Mouse (Mus musculus) embryonic facial prominence, embryonic 14.5 days (tissue): ENCODE results near the gene Gpr183. TPM values are rescaled to one million over a fixed set of nuclear protein-coding genes. Genes with fewer than 3 reads are reported as not detected.
A peak's percentile ranks its signal among the peaks of the same experiment; 100 is the strongest.

Experiments
- ATAC-seq: fragments of 200-750 bp; cut with Nextera tagmentation; 2 replicates; pipeline ENCODE4 v1.8.0; 2017; ENCODE audit warnings: low read depth, moderate number of reproducible peaks, moderate TSS enrichment
- DNase-seq: peaks from one replicate; pipeline ENCODE4 v3.0.0-alpha.2; 2015; ENCODE audit warnings: low spot score
- H3K27ac ChIP-seq: fragments of 300-500 bp; sonication (generic); replicated peaks from 2 replicates; pipeline ENCODE4 v1.5.1; 2014; ENCODE audit warnings: low read depth, mild to moderate bottlenecking, low read length, moderate library complexity
- H3K27me3 ChIP-seq: fragments of 300-500 bp; sonication (generic); replicated peaks from 2 replicates; pipeline ENCODE4 v1.6.1; 2014; ENCODE audit warnings: low read length; ENCODE audit not compliant: control insufficient read depth, insufficient read depth
- H3K36me3 ChIP-seq: fragments of 300-500 bp; sonication (generic); 2 replicates; pipeline ENCODE4 v1.6.1; 2014; ENCODE audit warnings: low read length, mixed read lengths; ENCODE audit not compliant: control insufficient read depth, insufficient read depth
- H3K4me1 ChIP-seq: fragments of 300-500 bp; sonication (generic); 2 replicates; pipeline ENCODE4 v1.6.1; 2014; ENCODE audit warnings: antibody characterized with exemption, low read length; ENCODE audit not compliant: control insufficient read depth, insufficient read depth
- H3K4me2 ChIP-seq: fragments of 300-500 bp; sonication (generic); 2 replicates; pipeline ENCODE4 v1.6.1; 2014; ENCODE audit warnings: low read depth, mild to moderate bottlenecking, low read length, moderate library complexity, mixed read lengths
- H3K4me3 ChIP-seq: fragments of 300-500 bp; sonication (generic); 2 replicates; pipeline ENCODE4 v1.5.1; 2014; ENCODE audit warnings: low read depth, mild to moderate bottlenecking, low read length
- H3K9ac ChIP-seq: fragments of 300-500 bp; sonication (generic); 2 replicates; pipeline ENCODE4 v1.6.1; 2014; ENCODE audit warnings: low read depth, mild to moderate bottlenecking, low read length, moderate library complexity, mixed read lengths
- H3K9me3 ChIP-seq: fragments of 300-500 bp; sonication (generic); 2 replicates; pipeline ENCODE4 v1.6.1; 2016; ENCODE audit warnings: low read length; ENCODE audit not compliant: control insufficient read depth
- WGBS: fragments of 180-500 bp; shearing (Covaris S2); extraction: QIAGEN DNeasy Blood & Tissue Kit; methylation state at CpG from one replicate; pipeline ENCODE4 v1.1.7; 2014; 5-methylcytosine and 5-hydroxymethylcytosine counted together
- polyA plus RNA-seq: library from polyadenylated mRNA; unstranded; fragments of >200 nt; fragmentation: Nextera tagmentation; extraction: Ambion mirVana; gene quantifications from 2 replicates; pipeline ENCODE4 v1.2.1, GENCODE M21; 2014

Gpr183 gene
- 3.5 and 5.1 TPM in 2 replicates for polyA plus RNA-seq

DNA sequence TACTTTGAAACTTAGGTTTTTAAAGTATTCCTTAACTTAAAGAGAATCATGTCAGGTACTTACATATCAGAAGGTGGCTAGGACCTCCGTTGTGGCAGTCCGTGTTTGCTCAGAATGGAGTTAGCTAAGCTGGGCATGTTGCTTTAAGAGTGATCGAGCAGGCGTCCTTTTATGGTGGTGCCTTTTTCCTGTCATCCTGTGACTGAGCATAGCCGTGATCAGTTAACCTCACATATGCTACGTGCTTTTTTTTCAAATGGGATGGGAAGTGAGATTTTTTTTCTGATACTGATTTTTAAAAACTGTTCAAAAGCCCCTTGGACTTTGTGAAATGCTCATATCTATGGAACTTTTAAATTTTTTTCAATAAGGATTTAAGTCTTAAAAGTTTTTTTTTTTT is at the start of gene Gpr183:
Gpr183 (minus strand) TSS at position 206 of the 400 bp plus-strand sequence.
- Histone ChIP-seq H3K27ac (0 out of 2 replicates have a peak within 1 kb of the TSS, but pooled peaks have one; percentile 39), H3K36me3 (no peaks in the 10 kb centered on the region), H3K9ac (no peak within 1 kb of the TSS), H3K27me3 (no peaks in the 10 kb centered on the region), H3K4me1 (no peaks in the 10 kb centered on the region), H3K4me3 (no peak within 1 kb of the TSS), H3K4me2 (no peak within 1 kb of the TSS), H3K9me3 (no peaks in the 10 kb centered on the region)
- ATAC-seq (no peak), DNase-seq (no peak)
- 40% methylated on average over 6 of the region's 6 CpGs for WGBS

DNA sequence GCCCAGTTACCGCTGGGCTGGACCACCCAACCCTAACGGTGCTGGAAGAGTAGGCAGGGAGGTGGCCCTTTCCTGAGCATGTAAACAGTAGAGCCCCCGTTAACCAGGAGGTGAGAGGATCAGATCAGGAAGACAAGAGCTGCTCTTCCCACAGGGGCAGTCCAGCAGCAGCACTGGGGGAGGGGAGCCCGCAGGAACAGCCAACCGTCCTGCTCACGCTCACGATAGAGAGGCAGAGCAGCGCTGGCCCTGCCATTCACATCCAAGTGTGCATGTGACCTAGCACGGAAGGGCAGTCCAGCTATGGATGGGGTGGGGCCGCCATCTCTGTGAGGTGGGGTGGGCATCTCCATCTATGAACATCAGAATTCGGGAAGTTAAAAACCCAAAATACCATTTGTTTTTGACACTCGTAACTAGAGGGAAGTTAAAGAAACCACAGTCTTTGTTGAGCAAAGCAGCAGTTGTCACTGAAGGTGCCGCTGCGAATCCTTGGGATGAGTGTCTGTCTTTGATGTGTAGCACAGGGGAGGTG is 48.5 kb upstream of the Gpr183 start:
- DNase-seq (no peak), ATAC-seq (no peak)
- H3K4me2 ChIP-seq: no peak overlapping the region
- no peak overlapping the region for H3K9ac ChIP-seq
- no peak overlapping the region for H3K4me3 ChIP-seq
- 81% methylated on average over 14 of the region's 14 CpGs for WGBS
- no peak overlapping the region for H3K27ac ChIP-seq
- peaks cover 41% of the 10 kb centered on the region; the same call in 1 of the 2 replicates for H3K36me3 ChIP-seq
- H3K27me3 ChIP-seq: no peaks in the 10 kb centered on the region
- H3K4me1 ChIP-seq: 0 out of 2 replicates have a peak, but pooled peaks cover 5% of the 10 kb centered on the region
- H3K9me3 ChIP-seq: no peaks in the 10 kb centered on the region

DNA sequence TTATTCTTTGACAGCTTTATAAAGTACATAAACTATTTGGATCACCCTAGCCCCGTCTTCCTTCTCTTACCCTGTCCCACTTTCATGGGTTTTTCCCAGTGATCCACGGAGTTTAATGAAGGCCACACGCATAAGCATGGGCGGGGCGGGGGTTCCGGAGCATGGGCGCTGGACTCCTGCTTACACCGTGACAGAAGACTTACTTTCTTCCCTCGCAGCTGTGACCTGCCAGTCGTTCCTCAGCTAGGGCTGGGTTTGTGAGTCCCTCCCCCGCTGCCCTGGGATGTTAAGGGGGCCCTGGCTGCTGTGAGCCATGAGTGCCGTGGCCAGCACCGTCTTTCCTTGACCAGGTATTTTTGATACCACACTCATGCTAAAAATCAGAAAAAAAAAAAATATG is 47.8 kb upstream of the Gpr183 start:
- 58% methylated on average over 13 of the region's 13 CpGs for WGBS

DNA sequence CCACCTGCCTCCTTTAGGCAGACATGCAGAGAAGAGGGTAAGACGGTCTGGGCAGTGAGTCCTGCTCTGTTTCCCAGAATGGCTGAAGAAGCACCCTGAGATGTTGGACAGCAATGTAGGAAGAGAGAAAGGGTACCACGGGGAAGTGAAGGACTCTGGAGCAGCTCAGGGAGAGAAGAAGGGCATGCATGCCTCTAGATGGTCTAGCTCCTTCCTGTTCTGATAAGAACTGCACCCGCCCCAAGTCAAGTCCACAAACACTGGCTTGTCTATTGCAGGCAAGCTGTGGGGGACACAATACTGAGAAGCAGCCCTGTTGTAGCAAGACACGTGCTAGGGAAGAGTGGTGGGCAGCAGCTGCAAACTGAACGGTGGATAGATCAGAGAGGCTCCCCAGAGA is 47.2 kb upstream of the Gpr183 start:
- 63% methylated on average over 5 of the region's 5 CpGs for WGBS

More for the DNA sequence above, 47.8 kb upstream of the Gpr183 start:
- 0 out of 2 replicates have a peak, but pooled peaks cover 1% of the 10 kb centered on the region for H3K4me1 ChIP-seq
- H3K36me3 ChIP-seq: peaks cover 43% of the 10 kb centered on the region; the same call in 1 of the 2 replicates
- no peak overlapping the region for H3K4me2 ChIP-seq
- ATAC-seq: no peak
- H3K9ac ChIP-seq: no peak overlapping the region
- H3K4me3 ChIP-seq: no peak overlapping the region
- H3K27ac ChIP-seq: no peak overlapping the region
- H3K27me3 ChIP-seq: no peaks in the 10 kb centered on the region
- DNase-seq: peak; percentile 36
- no peaks in the 10 kb centered on the region for H3K9me3 ChIP-seq

DNA sequence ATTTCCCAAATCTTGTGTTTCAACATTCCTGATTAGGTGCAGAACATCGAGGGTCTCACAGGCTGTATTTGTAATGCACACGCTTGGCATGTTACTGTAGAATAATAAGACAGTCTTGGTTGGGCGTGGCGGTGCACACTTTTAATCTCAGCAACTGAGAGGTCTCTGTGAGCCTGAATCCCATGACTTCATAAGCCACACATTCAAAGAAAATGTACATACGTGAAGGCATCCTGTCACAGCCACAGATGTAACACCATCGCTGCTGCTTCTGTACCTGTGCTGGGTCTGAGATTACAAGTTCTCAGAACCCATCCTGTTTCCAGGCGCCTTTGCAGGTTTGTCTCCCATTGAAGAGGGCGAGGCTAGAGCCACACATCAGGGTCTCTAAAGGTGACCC is 46.8 kb upstream of the Gpr183 start:
- Histone ChIP-seq H3K27me3 (no peaks in the 10 kb centered on the region), H3K27ac (no peak overlapping the region), H3K36me3 (peaks cover 43% of the 10 kb centered on the region; the same call in 1 of the 2 replicates), H3K9me3 (no peaks in the 10 kb centered on the region), H3K4me2 (no peak overlapping the region), H3K4me3 (no peak overlapping the region), H3K9ac (no peak overlapping the region), H3K4me1 (no peaks in the 10 kb centered on the region)
- ATAC-seq (no peak), DNase-seq (no peak)
- 93% methylated on average over 8 of the region's 8 CpGs for WGBS

More for the DNA sequence above, 47.2 kb upstream of the Gpr183 start:
- Histone ChIP-seq H3K4me1 (no peaks in the 10 kb centered on the region), H3K27ac (no peak overlapping the region), H3K36me3 (peaks cover 43% of the 10 kb centered on the region; the same call in 1 of the 2 replicates), H3K4me2 (no peak overlapping the region), H3K9ac (no peak overlapping the region), H3K4me3 (no peak overlapping the region), H3K27me3 (no peaks in the 10 kb centered on the region), H3K9me3 (no peaks in the 10 kb centered on the region)
- peak; percentile 42; the same call in 1 of the 2 replicates for ATAC-seq
- DNase-seq: no peak

DNA sequence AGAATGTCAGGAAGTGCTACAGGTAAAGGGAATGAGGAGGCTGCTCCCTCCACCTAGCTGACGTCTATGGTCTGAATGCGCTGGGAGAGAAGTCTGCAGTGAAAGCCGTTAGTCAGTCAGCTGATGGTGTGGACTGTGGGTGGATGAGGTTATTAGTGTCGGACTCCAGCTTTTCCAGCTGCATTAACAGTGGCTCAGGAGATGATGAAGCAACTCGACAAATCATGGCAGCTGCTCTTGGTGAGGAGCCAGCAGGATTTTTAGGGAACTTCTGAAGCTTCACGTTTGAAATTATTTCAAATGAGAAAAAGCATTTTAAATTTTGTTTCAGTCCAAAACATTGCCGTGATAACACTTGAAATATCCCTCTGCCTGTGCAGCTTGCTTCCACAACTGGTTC is 45.3 kb upstream of the Gpr183 start:
- DNase-seq: peak; percentile 30
- H3K36me3 ChIP-seq: peaks cover 40% of the 10 kb centered on the region; the same call in 1 of the 2 replicates
- no peaks in the 10 kb centered on the region for H3K4me1 ChIP-seq
- no peaks in the 10 kb centered on the region for H3K27me3 ChIP-seq
- H3K4me3 ChIP-seq: no peak overlapping the region
- no peaks in the 10 kb centered on the region for H3K9me3 ChIP-seq
- WGBS: 79% methylated on average over 7 of the region's 7 CpGs
- no peak overlapping the region for H3K4me2 ChIP-seq
- no peak overlapping the region for H3K27ac ChIP-seq
- H3K9ac ChIP-seq: no peak overlapping the region
- no peak for ATAC-seq

DNA sequence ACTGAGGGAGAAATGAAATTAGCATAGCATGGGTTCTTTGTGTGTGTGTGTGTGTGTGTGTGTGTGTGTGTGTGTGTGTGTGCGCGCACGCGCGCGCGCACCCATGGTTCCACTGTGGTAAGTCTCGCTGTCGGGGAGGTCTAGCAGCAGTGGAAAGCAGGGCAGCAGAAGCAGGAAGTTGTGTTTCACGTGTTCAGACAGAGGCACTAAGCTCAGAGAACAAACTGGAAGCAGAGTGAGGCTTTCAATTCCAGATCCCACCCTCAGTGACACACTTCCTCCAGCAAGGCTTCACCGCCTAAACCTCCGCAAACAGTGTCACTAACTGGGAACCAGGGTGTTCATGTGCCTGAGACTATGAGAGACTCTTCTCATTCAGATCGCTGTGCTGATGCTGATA is 44.5 kb upstream of the Gpr183 start:
- DNase-seq: no peak
- no peak for ATAC-seq
- Histone ChIP-seq H3K9ac (no peak overlapping the region), H3K4me2 (no peak overlapping the region), H3K27me3 (no peaks in the 10 kb centered on the region), H3K4me1 (no peaks in the 10 kb centered on the region), H3K4me3 (no peak overlapping the region), H3K36me3 (peaks cover 37% of the 10 kb centered on the region; the same call in 1 of the 2 replicates), H3K9me3 (no peaks in the 10 kb centered on the region), H3K27ac (no peak overlapping the region)
- 93% methylated on average over 13 of the region's 13 CpGs for WGBS

DNA sequence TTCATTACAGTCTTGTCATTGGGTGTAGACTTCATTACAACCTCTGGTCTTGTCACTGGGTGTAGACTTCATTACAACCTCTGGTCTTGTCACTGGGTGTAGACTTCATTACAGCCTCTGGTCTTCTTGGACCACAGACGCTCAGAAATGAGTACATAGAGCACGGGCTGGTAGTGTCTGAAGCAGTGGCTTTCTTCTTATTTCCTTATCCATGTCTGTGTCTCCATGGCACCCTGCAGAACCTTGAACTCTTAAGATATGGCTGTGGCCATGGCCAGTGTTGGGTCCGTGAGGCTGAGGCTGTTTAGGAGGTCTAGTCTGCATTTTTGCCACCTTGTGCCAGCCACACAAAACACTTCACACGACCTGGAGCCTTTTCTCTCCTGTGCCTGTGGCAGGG is 43.3 kb upstream of the Gpr183 start:
- Histone ChIP-seq H3K9ac (no peak overlapping the region), H3K27me3 (no peaks in the 10 kb centered on the region), H3K4me2 (no peak overlapping the region), H3K4me1 (no peaks in the 10 kb centered on the region), H3K4me3 (no peak overlapping the region), H3K27ac (no peak overlapping the region), H3K9me3 (no peaks in the 10 kb centered on the region), H3K36me3 (peaks cover 36% of the 10 kb centered on the region; the same call in 1 of the 2 replicates)
- DNase-seq (no peak), ATAC-seq (no peak)
- 89% methylated on average over 4 of the region's 4 CpGs for WGBS

DNA sequence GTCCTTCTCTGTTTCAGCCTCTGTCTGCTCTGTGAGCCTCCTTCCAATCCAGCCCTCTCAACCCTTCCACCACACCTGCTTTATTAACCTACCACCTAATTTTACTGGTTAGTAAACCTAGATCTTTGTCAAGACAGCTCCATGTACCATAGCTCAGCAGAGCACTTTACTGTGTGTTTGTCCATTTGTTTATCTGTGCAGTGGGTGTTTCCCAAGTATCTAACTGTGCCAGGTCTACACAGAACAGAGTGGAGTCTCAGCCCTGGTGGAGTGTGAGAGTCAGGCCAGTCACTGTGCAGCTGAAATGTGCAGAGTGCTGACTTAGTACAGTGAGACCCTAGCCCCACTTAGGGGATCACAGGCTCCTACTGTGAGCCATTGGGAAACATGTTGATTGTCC is 38.8 kb upstream of the Gpr183 start:
- peaks cover 15% of the 10 kb centered on the region; the same call in 1 of the 2 replicates for H3K36me3 ChIP-seq
- DNase-seq (no peak), ATAC-seq (no peak)
- H3K4me3 ChIP-seq: no peak overlapping the region
- H3K9me3 ChIP-seq: no peaks in the 10 kb centered on the region
- H3K27me3 ChIP-seq: no peaks in the 10 kb centered on the region
- H3K27ac ChIP-seq: no peak overlapping the region
- H3K4me1 ChIP-seq: no peaks in the 10 kb centered on the region
- H3K9ac ChIP-seq: no peak overlapping the region
- no peak overlapping the region for H3K4me2 ChIP-seq
